Mouse (Mus musculus) gastrocnemius, postnatal 25 days (tissue): ENCODE measurements around the gene Prima1. TPM values are rescaled to one million over a fixed set of nuclear protein-coding genes. Genes with fewer than 3 reads are reported as not detected.

Source experiments
- DNase-seq: peaks from one replicate; pipeline ENCODE4 v3.0.0; 2022
- total RNA-seq, 2 experiments: library from RNA; stranded (reverse); gene quantifications; 1 replicate in 1 of 2; 2 replicates in 1 of 2; pipeline ENCODE4 v1.2.3; 2021

Prima1 gene
- total RNA-seq, 2 experiments from 2014 or later: 20.1 to 21.1 TPM

DNA sequence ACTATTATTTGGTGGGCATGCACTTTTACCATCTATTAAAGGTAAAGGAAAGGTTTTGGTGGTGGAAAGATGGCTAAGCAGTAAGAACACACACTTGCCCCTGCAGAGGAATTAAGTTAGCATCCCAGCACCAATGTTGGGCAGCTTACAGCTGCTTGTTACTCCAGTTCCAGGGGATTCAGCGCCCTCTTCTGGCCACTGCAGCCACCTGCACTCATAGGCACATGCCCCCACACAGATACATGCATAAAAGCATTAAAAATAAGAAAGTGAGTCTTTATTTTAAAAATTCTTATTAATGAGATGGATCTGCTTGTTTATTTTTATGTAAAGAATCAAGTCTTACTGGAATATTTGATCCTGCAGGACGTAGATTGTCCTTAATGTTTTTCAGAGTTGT lies 87.0 kb downstream of the Prima1 start:
- no peak for DNase-seq

DNA sequence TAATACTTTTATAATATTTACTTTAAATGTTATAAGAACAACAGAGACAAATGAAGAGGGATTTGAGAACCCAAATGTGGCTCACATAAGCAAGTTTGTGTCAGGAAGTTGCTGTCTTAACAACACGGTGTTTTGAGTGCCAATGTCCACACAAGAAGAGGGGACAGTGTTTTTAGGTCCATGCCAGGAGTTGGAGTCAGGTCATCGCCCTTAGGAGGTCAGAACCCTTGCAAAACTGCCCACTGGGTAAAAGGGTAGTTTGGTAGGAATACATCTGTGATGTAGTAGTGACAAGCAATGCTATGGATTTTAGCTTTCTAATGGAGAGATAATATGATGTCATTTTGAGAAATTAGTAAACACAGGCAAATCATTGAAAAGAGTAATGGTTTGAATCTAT lies 91.7 kb downstream of the Prima1 start:
- DNase-seq: no peak

Other genes starting within 250 kb of the Prima1 start
- gene Fam181a, start 68.8 kb upstream of the Prima1 start, total RNA-seq: not detected
- gene Asb2, start 113.9 kb upstream of the Prima1 start, total RNA-seq: 100 to 1,000 TPM; 196 to 518 TPM
- 1 to 10 TPM; 2.0 to 3.5 TPM for gene Otub2, start 146.5 kb upstream of the Prima1 start, total RNA-seq
- under 1 TPM; 0.46 to 0.74 TPM for gene 9330161L09Rik, start 165.7 kb upstream of the Prima1 start, total RNA-seq
- gene Ddx24, start 183.7 kb upstream of the Prima1 start, total RNA-seq: 10 to 100 TPM; 54.4 to 59.7 TPM
- 10 to 100 TPM; 62.8 to 80.9 TPM for gene Ifi27, start 192.1 kb upstream of the Prima1 start, total RNA-seq
- gene Ifi27l2a, start 201.5 kb upstream of the Prima1 start, total RNA-seq: 10 to 100 TPM in 1 of 2 experiments, 1 to 10 TPM in 1; 6.4 to 44.3 TPM
- not detected for gene Ifi27l2b, start 215.1 kb upstream of the Prima1 start, total RNA-seq